Mouse (Mus musculus) kidney, postnatal 10 days (tissue): ENCODE measurements around the gene Lgals7.
A peak's percentile ranks its signal among the peaks of the same experiment; 100 is the strongest.

ENCODE experiments used
- DNase-seq: peaks from one replicate; pipeline ENCODE4 v3.0.0; 2021; ENCODE audit warnings: mixed read lengths

The Lgals7 gene

GRCm38 (mm10) chr7:28863540-28863939 is at the start of gene Lgals7:
TSS of gene Lgals7 (plus strand) at chr7:28863853.
- no peak for DNase-seq

DNA sequence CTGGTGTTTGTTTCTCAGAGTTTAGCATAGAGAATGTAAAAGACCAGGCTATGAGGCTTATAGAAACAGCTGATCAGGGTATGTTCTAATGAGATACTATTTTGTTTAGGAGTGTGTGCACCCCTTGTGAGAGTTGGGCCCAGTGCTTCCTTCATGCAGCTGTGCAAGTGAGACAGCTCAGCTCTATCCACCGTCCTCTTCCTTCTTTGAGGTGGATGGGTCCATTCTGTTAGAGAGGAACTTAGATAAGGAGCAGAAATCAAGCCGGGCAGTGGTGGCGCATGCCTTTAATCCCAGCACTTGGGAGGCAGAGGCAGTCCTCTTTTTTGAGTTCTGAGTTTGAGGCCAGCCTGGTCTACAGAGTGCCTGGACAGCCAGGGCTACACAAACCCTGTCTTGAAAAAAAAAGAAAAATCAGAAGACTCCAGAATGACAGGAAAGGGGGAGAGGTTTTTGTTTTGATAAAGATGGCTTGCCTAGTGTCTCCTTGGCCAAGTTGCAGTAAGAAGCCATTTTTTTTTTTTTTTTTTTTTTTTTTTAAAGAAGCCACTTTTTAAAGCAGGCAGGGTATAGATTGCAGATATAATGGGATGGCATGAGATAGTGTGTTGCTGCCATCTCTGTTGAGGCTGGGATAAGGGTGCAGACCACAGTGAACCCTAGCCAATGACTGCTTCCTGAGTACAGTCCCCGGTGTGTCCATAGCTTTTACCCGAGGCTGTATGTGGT is 49.2 kb upstream of the Lgals7 start:
- DNase-seq: no peak

GRCm38 (mm10) chr7:28815230-28815629 is 48.4 kb upstream of the Lgals7 start:
- no peak for DNase-seq

DNA sequence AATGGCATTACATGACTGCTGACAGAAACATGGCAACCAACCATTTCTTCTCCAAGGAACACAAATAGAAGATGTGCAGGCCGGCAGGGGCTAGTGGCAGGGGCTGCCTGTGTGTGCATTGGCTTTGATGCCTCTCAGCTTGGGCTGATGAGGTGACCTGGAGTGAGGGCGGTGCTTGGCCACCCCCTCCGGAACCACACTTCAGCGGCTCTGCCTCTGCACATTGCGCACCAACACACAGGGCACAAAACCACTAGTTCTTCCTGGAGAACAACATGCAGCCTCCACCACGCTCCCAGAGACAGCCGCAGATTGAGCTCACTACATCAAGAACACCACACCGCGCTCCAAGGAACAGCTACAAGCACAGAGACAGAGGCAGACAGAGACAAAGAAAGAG is 47.5 kb upstream of the Lgals7 start:
- DNase-seq: no peak

- DNase-seq: no peak
These were observed 46.7 kb upstream of the Lgals7 start for GRCm38 (mm10) chr7:28816920-28817319.

GRCm38 (mm10) chr7:28817524-28817923 is 46.1 kb upstream of the Lgals7 start:
- no peak for DNase-seq

DNA sequence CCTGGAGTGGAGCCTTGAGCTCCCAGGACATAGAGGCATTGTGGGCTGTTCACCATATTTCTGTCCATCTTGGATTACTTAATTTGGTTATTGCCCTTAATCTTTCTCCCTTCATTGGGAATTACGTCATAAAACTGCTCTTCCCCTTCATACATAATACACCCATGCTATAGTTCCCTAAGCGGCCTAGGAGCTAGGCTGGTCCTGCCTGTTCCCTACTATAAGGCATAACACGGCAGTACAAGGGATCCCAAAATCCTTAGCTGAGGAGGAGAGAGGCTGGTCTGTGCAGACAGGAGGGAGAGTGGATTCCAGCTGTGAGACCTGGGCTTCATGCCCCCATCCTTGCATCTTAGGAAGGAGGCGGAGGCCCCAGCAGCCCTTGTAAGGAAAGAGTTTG is 45.7 kb upstream of the Lgals7 start:
- DNase-seq: no peak

DNA sequence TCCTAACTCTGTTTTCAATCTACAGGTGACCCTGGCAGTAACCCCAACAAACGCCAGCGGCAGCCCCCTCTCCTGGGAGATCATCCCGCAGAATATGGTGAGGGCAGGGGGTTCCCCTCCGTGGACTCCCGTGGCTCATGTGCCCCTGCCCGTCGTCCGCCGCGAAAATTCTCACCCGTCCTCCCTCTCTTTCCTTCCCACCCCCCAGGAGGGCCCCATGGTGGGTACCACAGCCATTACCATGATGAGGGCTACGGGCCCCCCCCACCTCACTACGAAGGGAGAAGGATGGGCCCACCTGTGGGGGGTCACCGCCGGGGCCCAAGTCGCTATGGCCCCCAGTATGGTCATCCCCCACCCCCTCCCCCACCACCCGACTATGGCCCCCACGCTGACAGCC is 45.2 kb upstream of the Lgals7 start:
- no peak for DNase-seq

- DNase-seq: no peak
These were observed 44.7 kb upstream of the Lgals7 start for GRCm38 (mm10) chr7:28818861-28819452.

GRCm38 (mm10) chr7:28819571-28819970 is 44.1 kb upstream of the Lgals7 start:
- no peak for DNase-seq

GRCm38 (mm10) chr7:28820358-28821260 is 43.0 kb upstream of the Lgals7 start:
- DNase-seq: peak; percentile 74

DNA sequence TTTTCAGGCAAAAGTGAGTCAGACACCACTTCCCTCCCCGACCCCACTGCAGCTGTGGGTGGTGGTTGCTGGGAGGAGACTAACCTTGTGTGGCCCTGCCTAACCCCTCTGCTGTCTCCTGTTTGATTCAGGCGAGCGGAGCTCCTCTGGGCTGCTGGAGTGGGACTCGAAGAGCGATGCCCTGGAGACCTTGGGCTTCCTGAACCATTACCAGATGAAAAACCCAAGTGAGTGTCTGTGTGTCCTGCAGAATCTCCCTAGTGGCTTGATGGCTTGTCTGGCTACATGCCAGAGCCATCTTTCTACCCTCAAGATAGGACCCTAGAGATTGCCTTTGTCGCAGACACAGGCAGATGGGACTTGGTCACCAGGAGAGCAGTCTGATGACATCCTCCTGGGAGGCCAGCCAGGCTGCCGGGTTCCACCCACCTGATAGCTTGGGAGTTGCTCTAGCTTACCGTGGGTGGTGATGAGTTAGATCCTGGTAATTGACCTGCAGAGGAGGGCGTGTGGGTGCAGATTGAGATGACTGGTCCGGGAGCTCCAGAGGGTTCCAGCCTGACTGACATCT is 42.3 kb upstream of the Lgals7 start:
- DNase-seq: peak; percentile 63

DNA sequence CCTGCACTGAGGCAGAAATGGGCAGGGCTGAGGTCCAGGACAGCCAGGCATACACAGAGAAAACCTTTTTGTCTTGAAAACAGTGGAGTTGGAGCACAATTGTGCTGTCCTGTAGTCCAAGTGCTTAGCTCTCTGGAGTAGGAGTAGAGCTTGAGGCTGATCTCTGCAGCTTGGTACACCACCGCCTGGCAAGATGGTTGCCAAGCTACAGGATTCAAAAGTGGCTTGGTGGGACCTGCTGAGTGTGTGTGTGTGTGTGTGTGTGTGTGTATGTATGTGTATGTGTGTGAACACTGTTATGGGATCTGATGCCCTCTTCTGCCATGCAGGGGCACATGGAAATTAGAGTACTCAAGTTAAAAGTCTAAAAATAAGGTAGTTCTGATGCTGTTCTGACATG is 41.1 kb upstream of the Lgals7 start:
- DNase-seq: no peak

GRCm38 (mm10) chr7:28822993-28823903 is 40.4 kb upstream of the Lgals7 start:
- no peak for DNase-seq

- no peak for DNase-seq
These were observed 39.7 kb upstream of the Lgals7 start for GRCm38 (mm10) chr7:28823932-28824331.

DNA sequence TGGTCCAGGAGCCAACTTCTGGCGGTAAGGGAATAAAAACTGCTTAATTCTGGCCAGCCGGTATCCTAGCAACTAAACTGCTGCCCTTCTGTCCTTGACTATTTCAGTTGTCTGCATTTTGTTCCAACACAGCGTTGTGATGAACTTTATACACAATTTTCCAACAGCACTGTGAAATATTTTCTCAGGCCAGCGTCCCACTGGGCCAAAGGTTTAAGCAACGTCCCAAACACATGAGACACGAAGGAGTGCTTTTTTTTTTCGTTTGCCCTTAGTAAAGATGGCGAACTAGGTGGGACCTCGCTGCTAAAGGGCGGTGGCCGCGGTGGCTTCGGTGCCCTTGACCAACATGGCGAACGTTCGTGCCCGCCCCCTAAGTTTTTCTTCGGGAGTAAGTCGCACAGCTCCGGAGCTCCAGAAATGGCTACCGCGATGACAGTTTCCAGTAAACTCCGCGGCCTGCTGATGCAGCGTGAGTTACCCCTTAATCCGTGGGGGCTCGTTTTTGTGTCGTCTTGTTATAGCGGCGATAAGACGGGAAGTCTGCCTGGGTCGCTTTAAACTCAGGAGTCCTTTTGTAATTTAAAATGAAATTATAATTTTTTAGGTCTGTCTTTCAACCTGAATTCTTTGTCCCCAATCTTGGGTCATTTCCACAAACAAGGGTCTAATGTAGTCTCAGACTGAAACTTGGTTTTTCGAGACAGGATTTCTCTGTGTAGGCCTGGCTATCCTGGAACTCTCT is 38.5 kb upstream of the Lgals7 start, which contains the start of gene Ech1:
Gene Ech1, plus strand, starts transcription at position 277 of the 745 bp plus-strand sequence.
- peak; percentile 95 for DNase-seq

GRCm38 (mm10) chr7:28825686-28826401 is 37.8 kb upstream of the Lgals7 start:
- peak; percentile 61 for DNase-seq

DNA sequence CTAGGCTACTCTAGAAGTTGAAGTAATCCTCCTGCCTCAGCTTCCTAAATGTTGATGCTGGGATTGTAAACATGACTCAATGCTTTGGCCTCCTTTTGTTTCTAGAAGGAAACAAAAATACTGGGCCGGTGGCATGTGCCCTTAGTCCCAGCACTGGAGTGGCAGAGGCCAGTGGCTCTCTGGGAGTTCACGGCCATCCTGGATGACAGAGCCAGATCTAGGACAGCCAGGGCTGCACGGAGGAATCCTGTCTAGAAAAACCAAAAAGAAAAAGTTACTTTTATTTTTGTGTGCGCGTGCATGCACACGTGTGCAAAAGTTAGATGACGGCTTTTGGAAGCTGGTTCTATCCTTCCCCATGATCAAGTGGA is 37.3 kb upstream of the Lgals7 start:
- peak; percentile 19 for DNase-seq

GRCm38 (mm10) chr7:28827338-28827737 is 36.3 kb upstream of the Lgals7 start:
- peak; percentile 73 for DNase-seq

DNA sequence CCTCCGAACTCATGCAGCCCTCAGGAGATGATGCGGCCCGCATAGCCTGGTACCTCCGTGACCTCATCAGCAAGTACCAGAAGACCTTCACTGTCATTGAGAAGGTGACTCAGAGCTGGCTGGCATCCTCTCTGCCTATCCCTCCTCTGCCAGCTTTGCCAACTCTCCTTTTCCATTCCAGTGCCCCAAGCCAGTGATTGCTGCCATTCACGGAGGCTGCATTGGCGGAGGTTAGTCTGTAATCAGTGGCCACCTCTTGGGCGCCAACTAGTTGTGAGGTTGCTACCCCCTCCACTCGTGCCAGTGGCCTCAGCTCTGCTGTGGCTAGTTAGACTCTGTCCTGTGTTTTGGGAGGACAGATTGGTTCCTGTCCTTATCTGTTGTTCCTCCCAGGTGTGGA is 33.8 kb upstream of the Lgals7 start:
- no peak for DNase-seq

DNA sequence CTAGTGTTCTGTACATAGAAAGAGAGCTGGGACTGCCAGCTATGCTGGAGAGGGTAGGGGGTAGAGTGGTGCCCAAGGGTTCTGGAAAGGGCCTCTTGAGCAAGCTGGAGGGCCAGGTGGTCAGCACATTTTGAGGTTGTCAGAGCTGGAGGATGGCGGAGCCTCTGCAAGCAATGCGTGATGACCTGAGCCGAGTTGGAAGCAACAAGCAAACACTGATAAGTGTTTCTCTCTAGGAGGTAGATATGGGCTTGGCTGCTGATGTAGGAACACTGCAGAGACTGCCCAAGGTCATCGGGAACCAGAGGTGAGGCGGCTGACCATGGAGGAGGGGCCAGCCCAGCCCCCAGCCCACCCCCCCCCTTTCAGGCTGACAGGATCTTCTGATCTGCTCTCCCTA is 32.7 kb upstream of the Lgals7 start:
- no peak for DNase-seq
